Mouse (Mus musculus): ENCODE measurements around the gene Nt5e. TPM values are rescaled to one million over a fixed set of nuclear protein-coding genes. Genes with fewer than 3 reads are reported as not detected.

The Nt5e gene
- total RNA-seq, 2 experiments from 2014 or later, result 3.4 to 4.0 TPM

DNA sequence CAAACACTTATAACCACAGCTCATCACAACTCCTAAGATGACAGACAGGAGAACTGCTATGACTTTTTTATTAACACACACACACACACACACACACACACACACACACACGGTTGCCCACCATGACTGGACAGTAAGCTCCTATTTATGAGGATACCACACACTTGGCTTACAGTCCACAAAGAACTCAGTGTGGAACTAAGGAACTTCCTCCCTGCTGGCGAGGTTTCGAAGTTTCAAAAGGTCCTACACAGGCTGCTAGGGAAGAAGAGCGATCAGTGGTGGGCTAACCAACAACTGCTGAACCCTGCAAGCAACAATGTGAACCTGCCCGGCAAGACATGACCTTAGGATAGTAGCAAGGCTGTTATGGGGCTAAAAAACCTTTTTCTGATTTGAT lies 50.5 kb downstream of the Nt5e start:
- Histone ChIP-seq H3K4me3 (no peak overlapping the region), H3K27ac (no peak overlapping the region)
- TF ChIP-seq CTCF (conservative IDR thresholded peaks at IDR 0.05), result no peak
- DNase-seq (ENCODE audit: low spot score in 2 of 2), result no peak

DNA sequence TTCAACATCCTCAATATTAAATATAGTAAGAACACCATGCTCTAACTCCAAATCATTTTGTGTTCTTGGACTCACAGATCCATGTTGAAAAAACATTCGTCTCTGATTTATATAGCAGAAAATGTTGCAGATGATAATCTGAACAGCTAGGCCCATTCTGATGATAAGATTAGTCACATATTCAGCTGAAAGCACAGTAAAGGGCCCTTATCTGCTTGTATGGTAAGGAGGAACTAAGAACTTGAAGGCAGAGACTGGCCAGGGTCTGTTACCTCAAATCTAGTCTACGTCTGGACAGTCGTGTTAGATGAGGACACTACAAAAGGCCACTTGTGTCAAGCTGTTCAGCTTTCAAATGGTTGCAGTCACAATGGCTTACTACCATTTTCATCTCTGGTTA lies 52.1 kb downstream of the Nt5e start:
- DNase-seq (ENCODE audit: low spot score in 2 of 2), result no peak
- H3K27ac ChIP-seq, result no peak overlapping the region
- no peak overlapping the region for H3K4me3 ChIP-seq
- no peak for TF ChIP-seq CTCF (conservative IDR thresholded peaks at IDR 0.05)

DNA sequence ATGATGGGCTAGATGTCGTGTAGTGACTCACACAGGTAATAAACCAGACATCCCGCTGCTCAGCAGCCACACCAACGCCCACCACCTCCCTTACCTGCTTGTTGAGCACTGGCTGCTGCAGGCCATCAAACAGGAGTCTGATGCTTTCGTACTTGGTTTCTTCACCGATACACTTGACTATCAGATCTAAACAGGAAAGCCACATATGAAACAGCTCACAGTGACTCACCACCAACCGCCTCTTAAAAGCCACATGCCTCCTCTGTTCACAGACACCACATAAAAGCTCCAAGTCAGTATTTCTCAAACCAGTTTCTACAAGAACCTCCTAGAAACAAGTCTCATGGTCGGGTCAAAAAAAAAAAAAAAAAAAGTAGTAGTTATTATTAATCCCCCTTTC lies 53.1 kb downstream of the Nt5e start:
- Histone ChIP-seq H3K4me3 (no peak overlapping the region), H3K27ac (no peak overlapping the region)
- TF ChIP-seq CTCF (conservative IDR thresholded peaks at IDR 0.05), result no peak
- DNase-seq (ENCODE audit: low spot score in 2 of 2), result peak in 1 of 2 experiments; percentile 21

DNA sequence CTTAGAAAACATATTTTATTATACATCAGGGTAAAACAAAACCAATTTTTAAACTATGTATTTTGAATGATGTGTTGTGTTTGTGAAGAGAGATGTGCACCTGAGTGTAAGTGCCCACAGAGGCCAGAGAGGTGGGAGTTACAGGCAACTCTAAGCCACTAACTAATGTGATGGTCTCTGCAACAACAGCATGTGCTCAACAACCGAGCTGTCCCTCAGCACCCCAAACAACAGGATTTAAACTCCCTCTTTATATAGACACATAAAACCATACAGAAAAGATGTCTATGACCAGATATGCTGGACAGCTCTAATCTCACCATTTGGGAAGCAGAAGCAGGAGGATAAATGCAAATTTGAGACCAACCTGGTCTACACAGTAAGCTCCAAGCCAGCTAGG lies 53.5 kb downstream of the Nt5e start:
- no peak overlapping the region for H3K4me3 ChIP-seq
- no peak for TF ChIP-seq CTCF (conservative IDR thresholded peaks at IDR 0.05)
- no peak overlapping the region for H3K27ac ChIP-seq
- DNase-seq (ENCODE audit: low spot score in 2 of 2), result no peak

DNA sequence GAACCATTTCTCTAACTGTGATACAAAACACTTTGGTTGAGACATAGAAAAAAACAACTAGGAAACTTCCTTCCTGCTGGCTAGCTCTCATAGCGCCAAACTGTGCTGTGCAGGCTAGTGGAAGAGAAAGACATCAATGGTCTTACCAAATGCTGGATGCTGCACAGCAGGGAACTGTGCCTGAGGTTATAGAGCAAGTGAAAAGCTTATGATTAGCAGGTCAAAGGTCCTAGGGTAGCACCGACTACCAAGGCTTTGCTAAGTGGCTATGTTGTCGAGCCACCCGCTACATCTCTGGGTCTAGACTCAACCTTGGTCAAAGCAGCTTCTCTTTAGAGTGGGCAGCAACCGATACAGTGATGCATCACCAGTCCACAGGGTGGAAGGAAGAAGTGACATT lies 61.8 kb downstream of the Nt5e start:
- Histone ChIP-seq H3K4me3 (no peak overlapping the region), H3K27ac (no peak overlapping the region)
- TF ChIP-seq CTCF (conservative IDR thresholded peaks at IDR 0.05), result no peak
- DNase-seq (ENCODE audit: low spot score in 2 of 2), result no peak

DNA sequence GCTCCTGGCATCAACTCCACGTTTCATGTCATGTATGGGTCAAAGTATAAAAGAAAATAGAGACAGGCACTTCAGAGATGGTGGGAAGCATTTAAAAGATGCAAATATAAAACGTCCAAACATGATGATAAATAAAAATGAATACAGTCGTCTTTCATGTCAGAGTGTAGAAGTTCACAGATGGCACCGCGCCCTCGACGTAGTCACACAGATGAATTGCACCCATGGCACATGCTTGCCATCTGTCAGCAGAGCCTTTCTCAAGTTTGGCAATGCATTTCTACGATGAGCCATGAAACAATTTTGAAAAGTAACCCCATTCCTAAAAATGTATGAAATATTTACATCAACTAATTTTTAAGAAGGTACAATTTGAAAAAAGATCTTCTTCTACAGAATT lies 67.9 kb downstream of the Nt5e start:
- H3K4me3 ChIP-seq, result no peak overlapping the region
- TF ChIP-seq CTCF (conservative IDR thresholded peaks at IDR 0.05), result no peak
- no peak overlapping the region for H3K27ac ChIP-seq
- peak in 1 of 2 experiments; percentile 25 for DNase-seq (ENCODE audit: low spot score in 2 of 2)

DNA sequence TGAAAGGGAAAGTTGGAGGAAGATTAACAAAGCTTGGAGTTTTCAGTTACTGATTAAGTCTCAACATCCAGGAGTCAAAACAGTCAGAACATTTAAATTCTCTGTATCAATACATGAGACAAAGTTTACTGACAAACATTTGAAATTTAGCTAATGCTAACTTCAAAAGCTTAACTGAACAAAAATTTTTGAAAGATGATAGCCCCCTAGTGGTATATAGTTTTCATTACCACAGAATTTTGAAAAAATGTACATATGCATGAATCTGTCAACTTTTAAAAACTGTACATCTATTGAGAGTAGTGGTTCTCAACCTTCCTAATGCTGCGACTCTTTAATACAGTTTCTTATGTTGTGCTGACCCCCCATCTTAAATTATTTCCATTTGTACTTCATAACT lies 71.5 kb downstream of the Nt5e start:
- TF ChIP-seq CTCF (conservative IDR thresholded peaks at IDR 0.05), result peak; percentile 76
- Histone ChIP-seq H3K4me3 (no peak overlapping the region), H3K27ac (no peak overlapping the region)
- DNase-seq (ENCODE audit: low spot score in 2 of 2), result no peak

DNA sequence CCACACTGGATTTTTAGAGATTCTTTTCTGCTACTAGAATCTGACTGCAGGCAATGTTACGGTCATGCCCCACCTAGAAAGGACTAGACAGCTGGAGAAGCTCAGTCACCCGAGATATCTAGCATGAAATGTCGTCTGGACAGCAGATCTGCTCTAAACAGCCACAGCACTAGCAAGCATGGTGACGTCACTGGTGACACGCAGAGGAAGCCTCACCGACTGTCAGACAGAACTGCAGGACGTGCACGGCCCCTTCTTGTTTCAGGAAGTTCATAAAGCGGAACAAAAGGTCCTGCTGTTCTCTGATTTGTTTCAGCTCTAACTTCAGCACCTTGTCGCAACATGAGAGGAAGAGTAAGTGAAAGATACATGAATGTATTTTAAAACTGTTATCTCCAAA lies 77.1 kb downstream of the Nt5e start:
- no peak for DNase-seq (ENCODE audit: low spot score in 2 of 2)
- TF ChIP-seq CTCF (conservative IDR thresholded peaks at IDR 0.05), result no peak
- Histone ChIP-seq H3K4me3 (no peak overlapping the region), H3K27ac (peak overlapping the region; percentile 36; the same call in 1 of the 2 replicates)

DNA sequence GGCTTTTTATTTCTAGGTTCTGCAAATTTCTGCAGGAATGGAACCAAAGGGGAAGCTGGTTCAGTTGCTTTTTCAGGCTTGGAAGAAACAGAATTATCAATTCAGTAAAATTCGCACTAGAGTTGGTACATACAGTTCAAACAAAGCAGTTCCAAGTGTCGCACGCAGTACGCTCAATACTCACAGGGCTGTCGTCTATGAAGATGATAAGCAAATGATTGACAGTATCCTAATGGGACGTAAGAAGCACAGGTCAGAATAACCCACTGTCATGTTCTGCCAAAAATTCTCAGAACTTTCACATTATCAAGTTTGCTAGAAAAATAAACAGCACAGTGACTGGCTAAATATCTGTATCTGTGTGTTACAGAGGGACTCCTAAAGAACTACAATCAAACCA lies 77.5 kb downstream of the Nt5e start:
- Histone ChIP-seq H3K4me3 (no peak overlapping the region), H3K27ac (peak overlapping the region; percentile 36; the same call in 1 of the 2 replicates)
- no peak for DNase-seq (ENCODE audit: low spot score in 2 of 2)
- TF ChIP-seq CTCF (conservative IDR thresholded peaks at IDR 0.05), result no peak

DNA sequence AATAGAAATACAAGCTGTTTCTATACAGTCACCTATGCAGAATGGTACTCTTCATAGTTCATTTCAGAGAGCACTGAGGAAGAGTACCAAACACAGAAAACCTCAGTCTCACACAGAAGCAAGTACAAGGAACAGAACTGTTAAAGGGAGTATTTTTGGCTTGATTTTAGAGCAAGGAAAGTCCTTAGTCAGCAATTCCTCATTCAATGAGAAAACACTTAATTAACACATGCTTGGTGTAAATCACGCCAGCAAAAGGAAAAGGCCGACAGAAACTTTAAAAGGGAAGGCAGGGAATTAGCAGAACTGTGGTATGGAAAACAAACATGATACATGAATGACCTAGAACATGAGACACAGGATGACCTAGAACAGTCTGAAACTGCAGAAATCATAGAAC lies 83.0 kb downstream of the Nt5e start:
- TF ChIP-seq CTCF (conservative IDR thresholded peaks at IDR 0.05), result no peak
- no peak for DNase-seq (ENCODE audit: low spot score in 2 of 2)
- H3K4me3 ChIP-seq, result no peak overlapping the region

DNA sequence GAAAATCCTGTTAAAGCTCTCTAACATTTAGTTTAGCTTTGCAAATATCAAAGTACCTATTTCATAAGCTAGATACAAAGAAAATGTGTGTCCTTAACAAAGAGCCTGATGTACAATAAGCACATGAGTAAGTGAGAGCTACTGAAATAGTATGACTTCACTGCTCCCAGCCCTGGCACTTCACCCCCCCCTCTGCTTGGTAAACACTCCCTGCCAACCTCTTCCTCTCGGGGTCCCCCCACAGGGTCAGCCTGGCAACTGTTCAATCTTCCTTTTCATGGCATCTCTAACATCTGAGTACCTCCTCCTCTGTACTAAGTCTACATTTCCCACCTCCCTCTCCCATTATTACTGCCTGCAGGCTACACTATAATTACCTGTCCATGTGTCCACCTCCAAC lies 89.8 kb downstream of the Nt5e start:
- TF ChIP-seq CTCF (conservative IDR thresholded peaks at IDR 0.05), result no peak

More for the DNA sequence above, 83.0 kb downstream of the Nt5e start:
- H3K27ac ChIP-seq, result no peak overlapping the region

More for the DNA sequence above, 89.8 kb downstream of the Nt5e start:
- no peak for DNase-seq (ENCODE audit: low spot score in 2 of 2)
- H3K4me3 ChIP-seq, result no peak overlapping the region
- H3K27ac ChIP-seq, result no peak overlapping the region

Other genes starting within 250 kb of the Nt5e start
- 10 to 100 TPM; 47.9 to 48.3 TPM for gene Snx14, start 111.8 kb downstream of the Nt5e start, total RNA-seq (2021)
- gene Gm20537, start 129.4 kb downstream of the Nt5e start, total RNA-seq (2021), result not detected
- gene Syncrip, start 155.4 kb downstream of the Nt5e start, total RNA-seq (2021), result 10 to 100 TPM; 62.7 to 64.7 TPM
- 10 to 100 TPM; 21.8 to 25.0 TPM for gene Zfp949, start 220.8 kb downstream of the Nt5e start, total RNA-seq (2021)